ENCODE assay signal across 12 mouse cellular contexts in the genomic region with DNA sequence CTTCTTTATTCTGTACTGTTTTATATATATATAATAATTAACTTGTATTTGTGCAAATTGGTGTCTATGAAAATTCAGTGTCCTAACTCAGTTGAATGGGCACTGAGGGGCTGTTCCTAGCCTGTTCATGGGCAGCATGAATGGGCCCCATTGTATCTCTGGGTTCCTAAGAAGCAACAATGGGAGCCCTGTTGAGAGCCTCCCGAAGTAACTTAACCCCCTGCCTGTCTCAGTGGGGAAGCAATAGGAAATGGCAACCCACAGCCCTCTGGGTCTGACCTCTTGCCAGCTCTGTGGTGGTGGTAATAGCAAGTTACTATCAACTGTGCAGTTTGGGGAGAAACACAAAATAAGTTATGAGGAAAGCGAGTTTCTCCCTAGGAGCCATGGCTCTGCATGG. TPM values are rescaled to one million over a fixed set of nuclear protein-coding genes. Genes with fewer than 3 reads are reported as not detected.
DNase-seq lines count a peak whose midpoint lies in the region; ATAC-seq and TF ChIP-seq lines count a peak whose summit lies in the region.
"Had no signal": no experiment of that assay in that cellular context is flagged by ENCODE, and none has a peak within 500 bp of the region (broad histone marks: within the 10 kb centered on the region; RNA-seq: fewer than 3 reads in every experiment).

No protein-coding gene starts in this region.

- peak; percentile 71; the same call in 1 of the 2 replicates for ATAC-seq in hindbrain, embryonic 11.5 days (ENCODE audit: low FRiP score)
- peak; percentile 79 for ATAC-seq in midbrain, embryonic 12.5 days (ENCODE audit: low FRiP score, low read depth)
- ATAC-seq: intestine, postnatal 0 days had no signal

- no peak overlapping the region for H3K9ac ChIP-seq in hindbrain, embryonic 11.5 days (ENCODE audit: low read depth, low read length)
- no peak overlapping the region for H3K9ac ChIP-seq in midbrain, embryonic 12.5 days (replicated peaks)
- H3K9ac ChIP-seq: liver, embryonic 13.5 days had no signal

- 25% methylated on average over 2 of the region's 2 CpGs for WGBS in hindbrain, embryonic 11.5 days
- WGBS in midbrain, embryonic 12.5 days = 0% methylated on average over 2 of the region's 2 CpGs

- peaks cover 5% of the 10 kb centered on the region; the same call in 1 of the 2 replicates for H3K36me3 ChIP-seq in hindbrain, embryonic 11.5 days (ENCODE audit: control insufficient read depth, insufficient read depth, low read length)
- peaks cover 64% of the 10 kb centered on the region for H3K36me3 ChIP-seq in midbrain, embryonic 12.5 days

- H3K9me3 ChIP-seq in hindbrain, embryonic 11.5 days (ENCODE audit: control insufficient read depth, low read length) = no peaks in the 10 kb centered on the region
- H3K9me3 ChIP-seq in midbrain, embryonic 12.5 days = no peaks in the 10 kb centered on the region
- H3K9me3 ChIP-seq: liver, embryonic 13.5 days had no signal

- no peak overlapping the region for H3K4me3 ChIP-seq in hindbrain, embryonic 11.5 days (ENCODE audit: low read depth, low read length)
- H3K4me3 ChIP-seq in midbrain, embryonic 12.5 days = no peak overlapping the region
- H3K4me3 ChIP-seq: liver, embryonic 13.5 days had no signal

- TF ChIP-seq POLR2A in brain, embryonic 14.5 days (IDR thresholded peaks at IDR 0.05; ENCODE audit: borderline replicate concordance, extremely low read depth, insufficient read depth, insufficient read length, poor library complexity, severe bottlenecking) = no peak

- no peaks in the 10 kb centered on the region for H3K27me3 ChIP-seq in hindbrain, embryonic 11.5 days (ENCODE audit: control insufficient read depth, insufficient read depth, low read length)
- no peaks in the 10 kb centered on the region for H3K27me3 ChIP-seq in midbrain, embryonic 12.5 days
- H3K27me3 ChIP-seq: liver, embryonic 13.5 days had no signal

- H3K4me1 ChIP-seq in hindbrain, embryonic 11.5 days (replicated peaks; ENCODE audit: control insufficient read depth, insufficient read depth, low read length) = peaks cover 5% of the 10 kb centered on the region; the same call in 1 of the 2 replicates
- peaks cover 12% of the 10 kb centered on the region; the same call in 1 of the 2 replicates for H3K4me1 ChIP-seq in midbrain, embryonic 12.5 days
- H3K4me1 ChIP-seq: liver, embryonic 13.5 days had no signal

- no peak overlapping the region for H3K4me2 ChIP-seq in hindbrain, embryonic 11.5 days (replicated peaks; ENCODE audit: low read depth, low read length)
- no peak overlapping the region for H3K4me2 ChIP-seq in midbrain, embryonic 12.5 days (replicated peaks)
- H3K4me2 ChIP-seq: liver, embryonic 13.5 days had no signal

- DNase-seq in brain, embryonic 14.5 days (ENCODE audit: low read depth) = peak; percentile 87
- peak; percentile 29 for DNase-seq in embryo, embryonic 9.5 days (ENCODE audit: extremely low spot score)
- peak; percentile 60 for DNase-seq in hindbrain, embryonic 11.5 days (ENCODE audit: low spot score)
- no peak for DNase-seq in cerebellum, adult 8-10 months
- DNase-seq in cerebellum, adult 11 months = no peak
- DNase-seq in cerebellum, postnatal 25 days = no peak
- DNase-seq: adrenal gland, adult 2 months; liver, embryonic 13.5 days had no signal

- H3K27ac ChIP-seq in hindbrain, embryonic 11.5 days (ENCODE audit: low read depth, low read length) = peak overlapping the region; percentile 82
- H3K27ac ChIP-seq in midbrain, embryonic 12.5 days (replicated peaks) = peak overlapping the region; percentile 56
- H3K27ac ChIP-seq: liver, embryonic 13.5 days had no signal

- TF ChIP-seq CTCF in brain, embryonic 14.5 days (IDR thresholded peaks at IDR 0.05; ENCODE audit: borderline replicate concordance, extremely low read depth, insufficient read depth, insufficient read length) = no peak

RNA-seq across cellular contexts. Expression of a gene that starts 11.6 kb away (rescaled TPM):
- 31.7 and 32.0 TPM in 2 replicates for polyA plus RNA-seq in brain, embryonic 14.5 days (2012; rRNA removed)
- polyA plus RNA-seq in hindbrain, embryonic 11.5 days (2014; fragmentation: Nextera tagmentation; extraction: Ambion mirVana) = 48.4 and 54.8 TPM in 2 replicates
- polyA plus RNA-seq in midbrain, embryonic 12.5 days (2016; fragmentation: Nextera tagmentation; extraction: Ambion mirVana) = 48.4 and 55.2 TPM in 2 replicates

RNA-seq across cellular contexts. Expression of a gene that starts 11.6 kb away (rescaled TPM):
- polyA plus RNA-seq in brain, embryonic 14.5 days (2012; rRNA removed) = 7.5 and 9.9 TPM in 2 replicates
- 15.5 and 16.9 TPM in 2 replicates for polyA plus RNA-seq in hindbrain, embryonic 11.5 days (2014; fragmentation: Nextera tagmentation; extraction: Ambion mirVana)
- polyA plus RNA-seq in midbrain, embryonic 12.5 days (2016; fragmentation: Nextera tagmentation; extraction: Ambion mirVana) = 13.9 and 14.7 TPM in 2 replicates

RNA-seq across cellular contexts. Expression of a gene that starts 19.4 kb away (rescaled TPM):
- polyA plus RNA-seq in brain, embryonic 14.5 days (2012; rRNA removed) = not detected in 2 replicates
- polyA plus RNA-seq in hindbrain, embryonic 11.5 days (2014; fragmentation: Nextera tagmentation; extraction: Ambion mirVana) = not detected in 2 replicates
- polyA plus RNA-seq in midbrain, embryonic 12.5 days (2016; fragmentation: Nextera tagmentation; extraction: Ambion mirVana) = 0.31 and 0.41 TPM in 2 replicates
- polyA plus RNA-seq: adrenal gland, adult 2 months; intestine, postnatal 0 days; liver, embryonic 13.5 days; small intestine, adult 2 months; urinary bladder, adult 2 months had no signal

RNA-seq across cellular contexts. Expression of a gene that starts 21.4 kb away (rescaled TPM):
- polyA plus RNA-seq in brain, embryonic 14.5 days (2012; rRNA removed) = 59.0 and 62.8 TPM in 2 replicates
- 63.4 and 65.2 TPM in 2 replicates for polyA plus RNA-seq in hindbrain, embryonic 11.5 days (2014; fragmentation: Nextera tagmentation; extraction: Ambion mirVana)
- polyA plus RNA-seq in midbrain, embryonic 12.5 days (2016; fragmentation: Nextera tagmentation; extraction: Ambion mirVana) = 66.3 and 68.2 TPM in 2 replicates

RNA-seq across cellular contexts. Expression of a gene that starts 41.8 kb away (rescaled TPM):
- polyA plus RNA-seq in brain, embryonic 14.5 days (2012; rRNA removed) = 0.21 TPM in 1 of 2 replicates, not detected in the other
- polyA plus RNA-seq in hindbrain, embryonic 11.5 days (2014; fragmentation: Nextera tagmentation; extraction: Ambion mirVana) = not detected in 2 replicates
- polyA plus RNA-seq in midbrain, embryonic 12.5 days (2016; fragmentation: Nextera tagmentation; extraction: Ambion mirVana) = not detected in 2 replicates
- polyA plus RNA-seq: liver, embryonic 13.5 days had no signal

Comparison
In these comparisons a context has a peak if more than half of its experiments do, and no peak if none do; other contexts are left out.
1. DNase-seq: peak in brain, embryonic 14.5 days (single experiment), embryo, embryonic 9.5 days (single experiment) and hindbrain, embryonic 11.5 days (single experiment); none in cerebellum, adult 8-10 months (single experiment), cerebellum, adult 11 months (single experiment) and cerebellum, postnatal 25 days (0 of 2).